Mouse (Mus musculus) ES-E14 (cell line): Measurements from ENCODE around the gene Nudt15. TPM values are rescaled to one million over a fixed set of nuclear protein-coding genes. Genes with fewer than 3 reads are reported as not detected.
A peak's percentile ranks its signal among the peaks of the same experiment; 100 is the strongest.

ENCODE experiments used
- DNase-seq: peaks from one replicate; pipeline ENCODE4 v3.0.0-alpha.2; 2013; ENCODE audit warnings: low read depth, low spot score
- H3K27ac ChIP-seq: 2 replicates; pipeline ENCODE4 v1.5.1; 2012; ENCODE audit warnings: low read depth, mild to moderate bottlenecking, low read length, moderate library complexity, mixed read lengths; ENCODE audit not compliant: poor library complexity, insufficient read depth, severe bottlenecking
- H3K36me3 ChIP-seq: 2 replicates; pipeline ENCODE4 v1.6.1; 2012; ENCODE audit warnings: mild to moderate bottlenecking, low read length, moderate library complexity, mixed read lengths; ENCODE audit not compliant: control insufficient read depth, poor library complexity, insufficient read depth, severe bottlenecking
- H3K4me1 ChIP-seq, 2 experiments: fragments of 150-350 bp in 1 of 2; sonication (generic) in 1 of 2; 2 replicates each; pipeline ENCODE4 v1.6.1; 2012; ENCODE audit warnings: low read length in 2 of 2, mild to moderate bottlenecking in 1 of 2, mixed read lengths in 1 of 2; ENCODE audit not compliant: control insufficient read depth in 2 of 2, insufficient read depth in 2 of 2, poor library complexity in 1 of 2
- H3K4me3 ChIP-seq, 2 experiments: fragments of 150-350 bp in 1 of 2; sonication (generic) in 1 of 2; 2 replicates each; pipeline ENCODE4 v1.5.1; 2012; ENCODE audit warnings: low read length in 2 of 2, low read depth in 1 of 2, mild to moderate bottlenecking in 1 of 2, mixed read lengths in 1 of 2; ENCODE audit not compliant: insufficient read depth in 1 of 2, poor library complexity in 1 of 2, severe bottlenecking in 1 of 2
- H3K9ac ChIP-seq: 2 replicates; pipeline ENCODE4 v1.6.1; 2012; ENCODE audit warnings: low read depth, mild to moderate bottlenecking, low read length, mixed read lengths; ENCODE audit not compliant: poor library complexity, insufficient read depth, severe bottlenecking
- H3K9me3 ChIP-seq: fragments of 150-350 bp; sonication (generic); 2 replicates; pipeline ENCODE4 v1.6.1; 2012; ENCODE audit warnings: low read depth, mild to moderate bottlenecking, low read length; ENCODE audit not compliant: control insufficient read depth, insufficient read depth
- CHD2 ChIP-seq: IDR thresholded peaks from 2 replicates; pipeline ENCODE4 v1.6.1; 2014; ENCODE audit warnings: mild to moderate bottlenecking, low read depth, low read length, inconsistent platforms
- HCFC1 ChIP-seq: IDR thresholded peaks from 2 replicates; pipeline ENCODE4 v1.6.1; 2012; ENCODE audit warnings: low read length, inconsistent platforms, borderline replicate concordance; ENCODE audit not compliant: insufficient read depth
- MAFK ChIP-seq: IDR thresholded peaks from 2 replicates; pipeline ENCODE4 v1.6.1; 2014; ENCODE audit warnings: mild to moderate bottlenecking, low read depth, low read length, inconsistent platforms; ENCODE audit not compliant: insufficient read depth
- ZC3H11A ChIP-seq: IDR thresholded peaks from 2 replicates; pipeline ENCODE4 v1.6.1; 2012; ENCODE audit warnings: low read depth, mild to moderate bottlenecking, inconsistent platforms, low read length, borderline replicate concordance
- ZNF384 ChIP-seq: IDR thresholded peaks from 2 replicates; pipeline ENCODE4 v1.6.1; 2012; ENCODE audit warnings: low read depth, low read length, inconsistent platforms
- in situ Hi-C, 2 experiments: fragments of 600-800 bp; cut with MboI; formaldehyde crosslinking; loops; one replicate each; pipeline ENCODE4 v1.15.1; 2025; ENCODE audit warnings: low sequenced_read_pairs in 2 of 2, inconsistent platforms in 1 of 2; ENCODE audit not compliant: unreplicated experiment in 2 of 2
- total RNA-seq: library from RNA; depleted of rRNA; stranded (reverse); fragments of 300-350 nt; gene quantifications from 2 replicates; pipeline ENCODE4 v1.2.3, GENCODE M21; 2012; rRNA removed

The Nudt15 gene
- total RNA-seq, 1 experiment: 2.0 TPM

GRCm38 (mm10) chr14:73473670-73474460 lies 74.2 kb downstream of the Nudt15 start:
- no peak overlapping the region for H3K27ac ChIP-seq
- no peak overlapping the region for H3K4me3 ChIP-seq
- DNase-seq: no peak
- in situ Hi-C loops: no loop called here
- H3K9me3 ChIP-seq: no peaks in the 10 kb centered on the region
- no peaks in the 10 kb centered on the region for H3K36me3 ChIP-seq
- H3K9ac ChIP-seq: no peak overlapping the region
- peaks cover 2 to 7% of the 10 kb centered on the region in 2 experiments for H3K4me1 ChIP-seq
- TF ChIP-seq ZNF384: no peak
- no peak for TF ChIP-seq CHD2
- no peak for TF ChIP-seq MAFK
- TF ChIP-seq ZC3H11A: no peak
- TF ChIP-seq HCFC1: no peak

- no peak for DNase-seq
- Histone ChIP-seq H3K4me3 (no peak overlapping the region), H3K36me3 (no peaks in the 10 kb centered on the region), H3K9me3 (no peaks in the 10 kb centered on the region), H3K27ac (no peak overlapping the region), H3K4me1 (peaks cover 2 to 7% of the 10 kb centered on the region in 2 experiments), H3K9ac (no peak overlapping the region)
- in situ Hi-C loops: no loop called here
- TF ChIP-seq HCFC1: no peak
- TF ChIP-seq ZNF384: no peak
- TF ChIP-seq MAFK: peak; percentile 55; the same call in 1 of the 2 replicates
- no peak for TF ChIP-seq ZC3H11A
- TF ChIP-seq CHD2: no peak
Observed at GRCm38 (mm10) chr14:73472205-73472604, 75.8 kb downstream of the Nudt15 start.

- H3K36me3 ChIP-seq: no peaks in the 10 kb centered on the region
- H3K4me3 ChIP-seq: no peak overlapping the region
- H3K27ac ChIP-seq: no peak overlapping the region
- TF ChIP-seq CHD2 (no peak), ZNF384 (no peak), MAFK (no peak)
- no peak for DNase-seq
- in situ Hi-C loops: no loop called here
- no peaks in the 10 kb centered on the region for H3K9me3 ChIP-seq
- H3K9ac ChIP-seq: no peak overlapping the region
- H3K4me1 ChIP-seq: peaks cover 0 to 4% of the 10 kb centered on the region in 2 experiments; a peak in 2 of 4 replicates
Observed at GRCm38 (mm10) chr14:73470593-73470992, 77.4 kb downstream of the Nudt15 start.

GRCm38 (mm10) chr14:73469506-73469905 lies 78.5 kb downstream of the Nudt15 start:
- no peak for TF ChIP-seq ZNF384
- TF ChIP-seq HCFC1: no peak
- no peak for TF ChIP-seq ZC3H11A
- no peak for TF ChIP-seq MAFK
- TF ChIP-seq CHD2: no peak
- no peak for DNase-seq

More at GRCm38 (mm10) chr14:73469506-73469905, 78.5 kb downstream of the Nudt15 start:
- Histone ChIP-seq H3K9ac (no peak overlapping the region), H3K4me1 (peaks cover 0 to 4% of the 10 kb centered on the region in 2 experiments; a peak in 2 of 4 replicates), H3K27ac (no peak overlapping the region), H3K9me3 (no peaks in the 10 kb centered on the region), H3K4me3 (no peak overlapping the region), H3K36me3 (no peaks in the 10 kb centered on the region)
- in situ Hi-C loops: no loop called here

Other genes with a start within 250 kb of the Nudt15 start
- 4.7 and 8.1 TPM in 2 replicates for gene Rb1, start 222.4 kb downstream of the Nudt15 start, total RNA-seq
- 97.7 and 159 TPM in 2 replicates for gene Itm2b, start 163.0 kb downstream of the Nudt15 start, total RNA-seq
- 31.7 and 41.2 TPM in 2 replicates for gene Med4, start 38.2 kb downstream of the Nudt15 start, total RNA-seq
- gene Sucla2, start 22.9 kb downstream of the Nudt15 start, total RNA-seq: 35.0 and 42.7 TPM in 2 replicates
- gene Gm21750, start 113.0 kb upstream of the Nudt15 start, total RNA-seq: 0.16 TPM in 1 of 2 replicates, not detected in the other